Mouse (Mus musculus): Measurements from ENCODE around the gene Krt18. TPM values are rescaled to one million over a fixed set of nuclear protein-coding genes. Genes with fewer than 3 reads are reported as not detected.
"Not testable (repeated sequence)": the region's sequence is repeated elsewhere in the genome, so short reads cannot be mapped to it uniquely, and the experiment has no call there.

The Krt18 gene
- polyA plus RNA-seq, 1 experiment = 251 TPM

- no peak for DNase-seq (ENCODE audit: low read depth, low spot score)
- under 1% methylated on average over 30 of the region's 33 CpGs for WGBS
Measured at GRCm38 (mm10) chr15:102051920-102052683, 24.1 kb downstream of the Krt18 start.

- WGBS = 90% methylated on average over 15 of the region's 15 CpGs
- no peak for DNase-seq (ENCODE audit: low read depth, low spot score)
Measured at GRCm38 (mm10) chr15:102056495-102057174, 28.7 kb downstream of the Krt18 start.

- 3% methylated on average over 20 of the region's 20 CpGs for WGBS
- peak; percentile 93 for DNase-seq (ENCODE audit: low read depth, low spot score)
Measured at GRCm38 (mm10) chr15:102065661-102066325, 37.8 kb downstream of the Krt18 start.

- WGBS = 40% methylated on average over 13 of the region's 13 CpGs
- no peak for DNase-seq (ENCODE audit: low read depth, low spot score)
Measured at GRCm38 (mm10) chr15:102070476-102071467, 42.8 kb downstream of the Krt18 start.

- DNase-seq (ENCODE audit: low read depth, low spot score) = no peak
- WGBS = 5% methylated on average over 6 of the region's 6 CpGs
Measured at GRCm38 (mm10) chr15:102072963-102073558, 45.1 kb downstream of the Krt18 start.

GRCm38 (mm10) chr15:102073559-102074069 is 45.6 kb downstream of the Krt18 start, which contains the start of gene Eif4b:
Gene Eif4b, plus strand, starts transcription at chr15:102073773.
- under 1% methylated on average over 58 of the region's 58 CpGs for WGBS
- peak; percentile 95 for DNase-seq (ENCODE audit: low read depth, low spot score)

GRCm38 (mm10) chr15:102074070-102074731 is 46.2 kb downstream of the Krt18 start:
- under 1% methylated on average over 57 of the region's 57 CpGs for WGBS
- no peak for DNase-seq (ENCODE audit: low read depth, low spot score)

- DNase-seq (ENCODE audit: low read depth, low spot score) = no peak
- 5% methylated on average over 11 of the region's 11 CpGs for WGBS
Measured at GRCm38 (mm10) chr15:102074876-102075585, 47.1 kb downstream of the Krt18 start.

GRCm38 (mm10) chr15:102077111-102077677 is 49.2 kb downstream of the Krt18 start:
- DNase-seq (ENCODE audit: low read depth, low spot score) = no peak
- WGBS = 59% methylated on average over 2 of the region's 2 CpGs

GRCm38 (mm10) chr15:102079221-102079620 is 51.2 kb downstream of the Krt18 start:
- 64% methylated on average over 4 of the region's 4 CpGs for WGBS
- no peak for DNase-seq (ENCODE audit: low read depth, low spot score)

- WGBS = 65% methylated on average over 8 of the region's 8 CpGs
- not testable (repeated sequence) for DNase-seq (ENCODE audit: low read depth, low spot score)
Measured at GRCm38 (mm10) chr15:102079924-102080323, 51.9 kb downstream of the Krt18 start.

GRCm38 (mm10) chr15:102080429-102080828 is 52.4 kb downstream of the Krt18 start:
- DNase-seq (ENCODE audit: low read depth, low spot score) = no peak
- 44% methylated on average over 2 of the region's 2 CpGs for WGBS

Other genes with a start within 250 kb of the Krt18 start
- gene Krt72, start 241.7 kb upstream of the Krt18 start, polyA plus RNA-seq (2012; rRNA removed) = not detected in 2 replicates
- gene Krt73, start 225.8 kb upstream of the Krt18 start, polyA plus RNA-seq (2012; rRNA removed) = not detected in 2 replicates
- not detected in 2 replicates for gene Krt2, start 210.0 kb upstream of the Krt18 start, polyA plus RNA-seq (2012; rRNA removed)
- 0.04 and 0.17 TPM in 2 replicates for gene Krt1, start 177.4 kb upstream of the Krt18 start, polyA plus RNA-seq (2012; rRNA removed)
- not detected in 2 replicates for gene Krt77, start 158.5 kb upstream of the Krt18 start, polyA plus RNA-seq (2012; rRNA removed)
- 0.02 TPM in 1 of 2 replicates, not detected in the other for gene Krt76, start 135.3 kb upstream of the Krt18 start, polyA plus RNA-seq (2012; rRNA removed)
- gene Krt4, start 103.4 kb upstream of the Krt18 start, polyA plus RNA-seq (2012; rRNA removed) = 0.11 and 0.21 TPM in 2 replicates
- gene Krt79, start 87.9 kb upstream of the Krt18 start, polyA plus RNA-seq (2012; rRNA removed) = 0.21 and 0.43 TPM in 2 replicates
- gene Krt78, start 73.9 kb upstream of the Krt18 start, polyA plus RNA-seq (2012; rRNA removed) = 0.16 and 0.19 TPM in 2 replicates
- gene Krt8, start 23.7 kb upstream of the Krt18 start, polyA plus RNA-seq (2012; rRNA removed) = 2,897 and 3,506 TPM in 2 replicates
- gene Eif4b, start 45.6 kb downstream of the Krt18 start, polyA plus RNA-seq (2012; rRNA removed) = 58.6 and 78.1 TPM in 2 replicates
- gene Tns2, start 72.2 kb downstream of the Krt18 start, polyA plus RNA-seq (2012; rRNA removed) = 37.0 and 45.5 TPM in 2 replicates
- 32.1 and 35.9 TPM in 2 replicates for gene Spryd3, start 108.1 kb downstream of the Krt18 start, polyA plus RNA-seq (2012; rRNA removed)
- 15.4 and 34.3 TPM in 2 replicates for gene Igfbp6, start 116.2 kb downstream of the Krt18 start, polyA plus RNA-seq (2012; rRNA removed)
- gene Soat2, start 122.3 kb downstream of the Krt18 start, polyA plus RNA-seq (2012; rRNA removed) = 96.3 and 315 TPM in 2 replicates
- gene Zfp740, start 175.1 kb downstream of the Krt18 start, polyA plus RNA-seq (2012; rRNA removed) = 20.2 and 26.4 TPM in 2 replicates
- gene Csad, start 176.5 kb downstream of the Krt18 start, polyA plus RNA-seq (2012; rRNA removed) = 18.9 and 23.9 TPM in 2 replicates
- gene Itgb7, start 203.8 kb downstream of the Krt18 start, polyA plus RNA-seq (2012; rRNA removed) = 23.0 and 24.8 TPM in 2 replicates
- 6.9 and 8.6 TPM in 2 replicates for gene Rarg, start 229.3 kb downstream of the Krt18 start, polyA plus RNA-seq (2012; rRNA removed)
- not detected in 2 replicates for gene Gm9918, start 242.4 kb downstream of the Krt18 start, polyA plus RNA-seq (2012; rRNA removed)

All from large intestine, adult 2 months (tissue).